Mouse (Mus musculus) hindbrain, embryonic 14.5 days (tissue): Measurements from ENCODE around the gene Rps18. TPM values are rescaled to one million over a fixed set of nuclear protein-coding genes. Genes with fewer than 3 reads are reported as not detected.

Source experiments
- ATAC-seq: fragments of 200-750 bp; cut with Nextera tagmentation; 2 replicates; pipeline ENCODE4 v1.8.0; 2017; ENCODE audit warnings: moderate number of reproducible peaks, mild to moderate bottlenecking, moderate TSS enrichment, moderate library complexity; ENCODE audit not compliant: low FRiP score
- DNase-seq: peaks from one replicate; pipeline ENCODE4 v3.0.0-alpha.2; 2015; ENCODE audit warnings: low spot score
- H3K27ac ChIP-seq: fragments of 300-500 bp; sonication (generic); 2 replicates; pipeline ENCODE4 v1.5.1; 2014; ENCODE audit warnings: mild to moderate bottlenecking, moderate library complexity
- H3K27me3 ChIP-seq: fragments of 300-500 bp; sonication (generic); 2 replicates; pipeline ENCODE4 v1.6.1; 2014; ENCODE audit warnings: mild to moderate bottlenecking, low read length, mixed read lengths; ENCODE audit not compliant: control insufficient read depth, insufficient read depth
- H3K36me3 ChIP-seq: fragments of 300-500 bp; sonication (generic); replicated peaks from 2 replicates; pipeline ENCODE4 v1.6.1; 2014; ENCODE audit not compliant: control insufficient read depth, insufficient read depth
- H3K4me1 ChIP-seq: fragments of 300-500 bp; sonication (generic); replicated peaks from 2 replicates; pipeline ENCODE4 v1.6.1; 2014; ENCODE audit warnings: antibody characterized with exemption, low read length, mixed read lengths; ENCODE audit not compliant: control insufficient read depth, insufficient read depth
- H3K4me2 ChIP-seq: fragments of 300-500 bp; sonication (generic); replicated peaks from 2 replicates; pipeline ENCODE4 v1.6.1; 2014; ENCODE audit warnings: mild to moderate bottlenecking, moderate library complexity
- H3K4me3 ChIP-seq: fragments of 300-500 bp; sonication (generic); replicated peaks from 2 replicates; pipeline ENCODE4 v1.5.1; 2014; ENCODE audit warnings: mild to moderate bottlenecking, low read length
- H3K9ac ChIP-seq: fragments of 300-500 bp; sonication (generic); 2 replicates; pipeline ENCODE4 v1.6.1; 2014
- H3K9me3 ChIP-seq: fragments of 300-500 bp; sonication (generic); 2 replicates; pipeline ENCODE4 v1.6.1; 2016; ENCODE audit warnings: low read length; ENCODE audit not compliant: control insufficient read depth
- WGBS: fragments of 180-500 bp; shearing (Covaris S2); extraction: QIAGEN DNeasy Blood & Tissue Kit; methylation state at CpG from one replicate; pipeline ENCODE4 v1.1.7; 2014; 5-methylcytosine and 5-hydroxymethylcytosine counted together
- polyA plus RNA-seq: library from polyadenylated mRNA; unstranded; fragments of >200 nt; fragmentation: Nextera tagmentation; extraction: Ambion mirVana; gene quantifications from 2 replicates; pipeline ENCODE4 v1.2.1, GENCODE M21; 2014

The Rps18 gene
- polyA plus RNA-seq, 1 experiment from 2014 or later: 966 TPM

DNA sequence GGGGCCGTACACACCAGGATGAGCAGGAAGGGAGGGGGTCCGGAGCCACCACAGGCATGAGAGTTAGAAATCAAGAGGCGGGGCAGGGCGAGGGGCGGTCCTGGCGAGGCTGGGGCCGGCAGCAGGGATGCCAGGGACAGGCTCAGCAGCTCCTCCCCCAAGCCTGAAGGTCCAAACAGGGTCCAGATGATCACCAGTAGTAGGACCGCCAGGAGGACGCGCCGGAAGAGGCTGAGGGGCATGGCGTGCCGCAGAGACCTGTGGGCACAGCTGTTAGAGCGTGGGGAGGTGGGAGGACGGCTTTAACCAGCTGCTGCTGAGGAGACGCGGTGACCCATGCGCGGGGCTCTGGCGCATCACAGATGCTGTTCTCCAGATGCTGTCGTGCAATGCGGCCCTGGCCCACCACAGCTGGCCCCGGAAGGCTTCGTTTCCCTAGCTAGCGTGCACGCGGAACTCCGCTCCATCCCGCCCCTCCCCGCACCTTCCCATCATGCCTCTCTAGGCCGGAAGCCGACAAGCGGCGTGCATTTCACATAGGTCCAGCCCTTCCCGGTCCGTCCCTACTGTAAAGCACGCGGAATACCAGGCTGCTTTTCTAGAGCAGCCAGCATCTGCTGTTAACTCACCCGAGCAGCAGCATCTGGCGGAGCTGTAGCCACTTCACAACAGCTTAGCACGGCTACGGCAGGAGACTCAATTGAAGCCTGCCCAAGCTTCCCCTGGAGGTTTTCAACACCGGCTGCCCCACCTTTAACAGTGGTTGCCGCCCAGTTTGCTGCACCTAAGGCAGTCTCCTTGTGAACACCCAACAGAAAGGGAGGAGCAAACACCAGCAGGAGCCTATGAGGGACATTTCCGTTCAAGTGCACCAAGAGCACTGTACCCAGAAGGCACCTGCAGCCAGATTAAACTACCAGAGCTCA lies 4.5 kb downstream of the Rps18 start, which contains the start of gene B3galt4:
Gene B3galt4 (minus strand): TSS at position 468 of the 926 bp plus-strand sequence.
- peaks cover 34% of the 10 kb centered on the region for H3K4me1 ChIP-seq
- DNase-seq: peak; percentile 84
- peak within 1 kb of the TSS; percentile 46 for H3K4me3 ChIP-seq
- no peaks in the 10 kb centered on the region for H3K9me3 ChIP-seq
- ATAC-seq: peak; percentile 80
- peak within 1 kb of the TSS; percentile 85 for H3K4me2 ChIP-seq
- 2% methylated on average over 44 of the region's 45 CpGs for WGBS
- H3K36me3 ChIP-seq: peaks cover 61% of the 10 kb centered on the region
- peak within 1 kb of the TSS; percentile 73 for H3K9ac ChIP-seq
- peak within 1 kb of the TSS; percentile 88 for H3K27ac ChIP-seq
- H3K27me3 ChIP-seq: no peaks in the 10 kb centered on the region

DNA sequence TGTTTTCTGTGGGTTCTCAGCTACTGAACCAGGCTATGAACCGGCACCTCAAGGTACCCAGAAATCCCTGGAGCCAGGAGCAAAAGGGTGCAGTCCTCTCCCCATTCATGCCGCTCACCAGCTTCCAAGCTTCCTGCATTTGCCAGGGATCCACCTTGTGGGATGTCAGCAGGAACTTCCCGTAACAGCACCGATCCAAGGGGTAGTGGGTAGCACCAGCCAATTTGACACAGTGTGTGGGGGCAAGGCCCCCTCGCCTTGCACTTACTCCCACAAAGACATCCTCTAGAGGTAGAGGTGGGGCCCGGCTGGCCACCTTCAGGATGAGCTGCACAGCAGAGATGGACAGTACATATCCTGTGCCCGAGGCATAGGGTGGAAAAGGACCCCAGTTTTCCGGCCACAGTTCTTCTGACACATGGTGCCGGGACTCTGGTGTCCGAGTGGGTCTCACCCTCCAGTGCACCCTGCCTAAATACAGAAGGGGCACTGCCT lies 5.6 kb downstream of the Rps18 start:
- Histone ChIP-seq H3K4me1 (peaks cover 33% of the 10 kb centered on the region), H3K27me3 (no peaks in the 10 kb centered on the region), H3K4me3 (peak overlapping the region; percentile 46), H3K36me3 (peaks cover 72% of the 10 kb centered on the region), H3K27ac (peak overlapping the region; percentile 88; the same call in 1 of the 2 replicates), H3K4me2 (peak overlapping the region; percentile 85), H3K9ac (peak overlapping the region; percentile 73), H3K9me3 (no peaks in the 10 kb centered on the region)
- DNase-seq: no peak
- 76% methylated on average over 10 of the region's 10 CpGs for WGBS
- no peak for ATAC-seq

DNA sequence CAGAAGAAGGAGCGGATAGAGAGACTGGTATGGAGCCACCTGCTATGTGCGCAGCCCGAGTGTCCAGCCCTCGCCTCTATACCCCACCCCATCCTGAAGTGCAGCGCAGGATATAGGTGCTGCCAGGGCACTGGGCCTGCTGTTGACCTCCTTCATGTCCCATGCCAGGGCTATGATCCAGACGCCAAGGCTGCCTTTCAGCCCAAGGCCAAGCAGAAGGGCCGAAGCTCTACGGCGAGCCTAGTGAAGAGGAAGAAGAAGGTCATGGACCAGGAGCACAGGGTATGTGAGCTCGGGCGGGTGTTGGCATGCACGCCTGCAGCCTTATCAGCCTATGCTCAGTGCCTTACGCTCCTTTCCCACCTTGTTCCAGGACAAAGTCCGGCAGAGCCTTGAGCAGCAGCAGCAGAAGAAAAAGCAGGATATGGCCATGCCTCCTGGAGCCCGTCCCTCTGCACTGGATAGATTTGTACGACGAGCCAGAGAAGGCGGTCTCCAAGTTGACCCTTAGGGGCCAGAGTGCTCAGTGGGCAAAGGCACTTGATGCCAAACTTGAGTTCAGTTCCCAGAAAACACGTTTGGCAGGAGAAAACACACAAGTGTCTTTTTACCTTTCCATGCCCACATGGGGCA lies 6.8 kb downstream of the Rps18 start:
- Histone ChIP-seq H3K4me2 (peak overlapping the region; percentile 85; the same call in 1 of the 2 replicates), H3K27me3 (no peaks in the 10 kb centered on the region), H3K27ac (no peak overlapping the region), H3K4me3 (no peak overlapping the region), H3K9me3 (no peaks in the 10 kb centered on the region), H3K36me3 (peaks cover 81% of the 10 kb centered on the region), H3K4me1 (peaks cover 25% of the 10 kb centered on the region), H3K9ac (no peak overlapping the region)
- no peak for DNase-seq
- no peak for ATAC-seq
- WGBS: 89% methylated on average over 19 of the region's 19 CpGs

GRCm38 (mm10) chr17:33948090-33948904 lies 7.5 kb downstream of the Rps18 start:
- no peaks in the 10 kb centered on the region for H3K9me3 ChIP-seq
- WGBS: 89% methylated on average over 22 of the region's 22 CpGs
- H3K27ac ChIP-seq: no peak overlapping the region
- H3K4me3 ChIP-seq: no peak overlapping the region
- DNase-seq (no peak), ATAC-seq (no peak)
- H3K9ac ChIP-seq: no peak overlapping the region
- H3K36me3 ChIP-seq: peaks cover 81% of the 10 kb centered on the region
- H3K27me3 ChIP-seq: no peaks in the 10 kb centered on the region
- H3K4me1 ChIP-seq: peaks cover 23% of the 10 kb centered on the region
- no peak overlapping the region for H3K4me2 ChIP-seq

DNA sequence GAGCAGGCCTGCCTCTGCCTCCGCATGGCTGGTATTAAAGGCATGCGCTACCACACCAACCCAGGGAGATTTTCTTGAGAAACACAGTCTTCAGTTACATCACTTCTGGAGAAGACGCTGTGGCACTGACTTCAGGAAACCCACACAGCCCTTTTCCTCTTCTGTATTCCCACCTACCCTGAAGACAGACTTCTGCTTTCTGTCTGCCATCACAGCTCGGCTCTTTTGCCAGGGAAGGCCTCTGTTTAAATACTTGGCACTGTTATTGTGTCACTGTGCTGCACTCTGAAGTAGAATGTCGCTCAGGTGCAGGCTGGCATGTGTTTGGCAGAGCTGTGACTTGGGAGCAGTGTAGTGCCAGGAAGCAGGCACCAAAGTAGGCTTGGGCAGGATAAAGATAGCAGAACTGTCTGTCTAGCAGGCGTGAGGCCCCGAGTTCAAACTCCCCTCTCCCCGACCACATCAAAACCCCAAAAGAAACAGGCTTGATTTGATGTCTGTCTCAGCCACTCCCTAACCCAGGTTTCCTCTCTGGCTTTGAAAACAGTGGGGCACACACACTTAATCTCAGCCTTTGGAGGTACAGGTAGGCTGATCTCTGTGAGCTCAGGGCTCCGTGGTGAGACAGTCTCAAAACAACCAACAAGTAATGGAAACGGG lies 8.2 kb downstream of the Rps18 start:
- no peak for DNase-seq
- peaks cover 80% of the 10 kb centered on the region for H3K36me3 ChIP-seq
- no peak overlapping the region for H3K27ac ChIP-seq
- no peaks in the 10 kb centered on the region for H3K27me3 ChIP-seq
- no peak overlapping the region for H3K4me2 ChIP-seq
- peaks cover 23% of the 10 kb centered on the region for H3K4me1 ChIP-seq
- no peaks in the 10 kb centered on the region for H3K9me3 ChIP-seq
- ATAC-seq: no peak
- 94% methylated on average over 10 of the region's 10 CpGs for WGBS
- no peak overlapping the region for H3K9ac ChIP-seq
- H3K4me3 ChIP-seq: no peak overlapping the region

DNA sequence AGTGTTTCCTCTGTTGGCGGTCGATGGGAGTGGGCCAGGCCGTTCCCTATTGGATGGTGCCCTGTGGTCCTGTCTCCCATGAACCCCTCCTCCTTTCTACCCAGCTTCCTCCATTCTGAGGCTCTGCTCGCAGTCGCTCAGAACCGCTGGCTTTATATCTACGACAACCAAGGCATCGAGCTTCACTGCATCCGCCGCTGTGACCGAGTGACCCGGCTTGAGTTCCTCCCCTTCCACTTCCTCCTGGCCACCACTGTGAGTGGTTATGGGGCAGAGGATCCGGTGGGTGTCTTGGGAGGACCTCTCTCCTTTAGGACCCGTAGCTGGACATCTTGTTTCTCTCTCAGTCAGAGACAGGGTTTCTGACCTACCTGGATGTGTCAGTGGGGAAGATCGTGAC lies 12.3 kb downstream of the Rps18 start:
- Histone ChIP-seq H3K4me1 (peaks cover 16% of the 10 kb centered on the region), H3K9me3 (no peaks in the 10 kb centered on the region), H3K27me3 (no peaks in the 10 kb centered on the region), H3K9ac (no peak overlapping the region), H3K4me3 (no peak overlapping the region), H3K27ac (no peak overlapping the region), H3K36me3 (peaks cover 53% of the 10 kb centered on the region), H3K4me2 (no peak overlapping the region)
- DNase-seq (no peak), ATAC-seq (no peak)
- 95% methylated on average over 15 of the region's 15 CpGs for WGBS

DNA sequence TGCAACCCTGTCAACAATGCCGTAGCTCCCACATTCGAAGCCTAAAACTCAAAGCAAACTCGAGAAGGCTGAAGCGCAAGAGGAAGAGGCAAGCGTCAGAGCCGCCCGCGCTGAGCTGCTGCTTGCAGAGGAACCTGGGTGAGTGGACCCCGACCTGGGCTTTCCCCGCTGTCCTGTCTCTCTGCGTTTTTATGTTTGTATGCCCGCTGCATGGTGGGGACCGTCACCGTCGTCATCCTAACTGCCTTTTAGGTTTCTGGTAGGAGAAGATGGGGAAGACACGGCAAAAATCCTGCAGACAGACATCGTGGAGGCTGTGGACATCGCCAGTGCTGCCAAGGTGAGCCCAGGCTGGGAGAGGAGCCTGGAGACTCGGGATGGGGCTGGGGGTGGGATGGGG lies 14.4 kb downstream of the Rps18 start:
- H3K4me3 ChIP-seq: peak overlapping the region; percentile 87
- peaks cover 16% of the 10 kb centered on the region for H3K4me1 ChIP-seq
- 63% methylated on average over 19 of the region's 19 CpGs for WGBS
- H3K27me3 ChIP-seq: no peaks in the 10 kb centered on the region
- DNase-seq: no peak
- peak overlapping the region; percentile 84 for H3K4me2 ChIP-seq
- no peak overlapping the region for H3K27ac ChIP-seq
- H3K9ac ChIP-seq: peak overlapping the region; percentile 70
- ATAC-seq: no peak
- H3K9me3 ChIP-seq: no peaks in the 10 kb centered on the region
- peaks cover 55% of the 10 kb centered on the region for H3K36me3 ChIP-seq

DNA sequence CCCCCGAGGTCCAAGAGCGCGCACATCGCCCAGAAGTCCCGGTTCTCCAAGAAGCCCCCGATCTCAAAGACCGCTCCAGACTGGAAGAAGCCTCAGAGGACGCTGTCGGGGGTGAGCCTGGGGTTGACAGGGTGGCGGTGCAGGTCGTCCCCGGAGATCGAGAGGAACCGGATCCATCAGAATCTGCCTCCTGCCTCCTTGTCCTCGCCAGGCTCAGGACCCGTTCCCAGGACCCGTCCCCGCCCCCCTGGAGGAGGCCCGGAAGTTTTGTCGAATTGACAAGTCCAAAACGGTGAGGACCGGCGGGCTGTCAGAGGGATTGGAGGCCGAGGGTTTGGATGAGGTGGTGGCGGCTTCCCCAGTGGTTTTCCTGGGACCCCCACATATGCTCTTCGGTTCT lies 14.8 kb downstream of the Rps18 start:
- peak overlapping the region; percentile 87 for H3K4me3 ChIP-seq
- peak overlapping the region; percentile 84 for H3K4me2 ChIP-seq
- H3K9me3 ChIP-seq: no peaks in the 10 kb centered on the region
- ATAC-seq (no peak), DNase-seq (no peak)
- H3K27me3 ChIP-seq: no peaks in the 10 kb centered on the region
- peaks cover 52% of the 10 kb centered on the region for H3K36me3 ChIP-seq
- WGBS: 2% methylated on average over 26 of the region's 26 CpGs
- H3K27ac ChIP-seq: no peak overlapping the region
- peaks cover 16% of the 10 kb centered on the region for H3K4me1 ChIP-seq
- peak overlapping the region; percentile 70 for H3K9ac ChIP-seq
